Mouse (Mus musculus): Measurements from ENCODE around the gene Ascc3.

Gene Ascc3

DNA sequence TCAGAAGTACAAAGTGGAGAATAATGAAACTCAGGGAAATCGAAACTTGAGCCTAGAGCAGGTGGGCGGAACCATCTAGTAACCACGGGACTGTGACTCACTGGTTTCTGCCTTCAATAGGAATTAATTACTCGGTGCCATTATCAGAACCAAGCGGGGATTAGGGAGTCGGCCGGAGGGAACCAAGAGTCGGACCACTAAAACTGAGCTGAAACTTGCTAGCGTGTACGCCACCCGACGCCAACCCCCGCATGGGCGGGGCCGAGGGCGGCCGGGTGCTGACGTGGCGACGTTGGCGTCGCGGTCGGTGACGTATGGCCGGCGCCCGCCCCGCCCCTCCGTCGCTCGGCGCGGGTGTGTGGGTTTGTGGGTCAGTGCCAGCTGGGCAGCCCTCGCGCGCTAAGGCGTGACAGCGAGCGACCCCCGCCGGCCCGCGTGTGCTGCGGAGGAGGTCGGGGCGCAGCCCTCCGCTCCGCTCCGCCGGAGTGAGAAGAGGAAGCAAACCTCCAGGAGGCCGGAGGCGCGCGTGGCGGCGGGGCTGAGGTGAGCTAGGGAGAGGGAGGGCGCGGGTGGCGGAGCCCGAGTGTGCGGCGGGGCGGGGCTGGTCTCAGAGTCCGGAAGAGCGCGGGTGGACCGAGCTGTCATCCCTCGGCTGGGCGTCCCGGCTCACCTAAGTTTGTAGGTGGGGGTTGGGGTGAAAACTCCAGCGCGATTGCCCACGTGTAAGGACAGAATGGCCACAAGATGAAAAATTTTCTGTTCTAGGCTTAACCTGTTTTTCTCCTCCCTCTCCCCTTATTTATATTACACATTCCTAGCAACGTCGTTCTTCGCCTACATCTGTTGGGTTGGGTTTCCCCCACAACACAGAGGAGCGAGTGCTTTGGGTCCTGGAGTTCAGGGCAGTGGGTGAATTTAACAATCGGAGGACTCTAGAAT lies at the start of gene Ascc3:
TSS of gene Ascc3 (plus strand) at position 315 of the 939 bp plus-strand sequence.
- DNase-seq (ENCODE audit: low spot score in 2 of 2) = peak; percentile 89 to 90

DNA sequence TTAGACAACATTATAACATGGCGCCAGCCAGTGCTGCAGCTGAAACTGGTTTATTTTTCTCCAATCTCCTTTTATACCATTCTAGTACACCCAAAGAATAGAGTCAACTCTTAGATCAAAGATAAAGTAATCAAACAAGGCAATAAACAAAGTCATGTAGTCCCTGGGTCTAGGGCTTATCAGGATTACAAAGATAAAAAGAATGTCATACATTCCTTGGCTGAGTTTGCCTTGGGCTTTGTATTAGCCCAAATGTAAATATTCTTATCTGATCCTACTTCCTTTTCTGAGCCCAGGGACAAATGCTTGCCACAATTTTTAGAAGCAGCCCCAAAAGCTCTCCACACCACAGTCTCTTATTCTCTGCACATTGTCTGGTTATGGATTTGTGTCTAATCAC lies 7.7 kb upstream of the Ascc3 start:
- no peak for DNase-seq (ENCODE audit: low spot score in 2 of 2)

DNA sequence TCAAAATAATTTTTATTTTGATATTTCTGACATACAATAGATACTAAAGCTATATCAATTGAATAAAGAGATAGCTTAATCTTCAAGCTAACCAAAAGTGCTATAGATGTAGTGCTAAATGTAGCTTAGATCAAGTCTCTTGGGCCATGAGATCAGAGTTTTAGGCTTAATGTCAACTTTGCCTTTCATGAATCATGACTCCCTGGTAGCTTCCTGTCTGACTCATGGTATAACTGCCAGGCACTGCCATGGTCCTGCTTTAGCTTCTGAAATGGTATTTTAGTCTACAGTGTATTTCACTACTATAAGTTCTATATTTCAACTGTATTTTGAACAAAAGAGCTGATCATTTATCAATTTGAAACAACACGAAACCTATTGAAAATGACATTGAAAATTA lies 5.9 kb upstream of the Ascc3 start:
- DNase-seq (ENCODE audit: low spot score in 2 of 2) = no peak

DNA sequence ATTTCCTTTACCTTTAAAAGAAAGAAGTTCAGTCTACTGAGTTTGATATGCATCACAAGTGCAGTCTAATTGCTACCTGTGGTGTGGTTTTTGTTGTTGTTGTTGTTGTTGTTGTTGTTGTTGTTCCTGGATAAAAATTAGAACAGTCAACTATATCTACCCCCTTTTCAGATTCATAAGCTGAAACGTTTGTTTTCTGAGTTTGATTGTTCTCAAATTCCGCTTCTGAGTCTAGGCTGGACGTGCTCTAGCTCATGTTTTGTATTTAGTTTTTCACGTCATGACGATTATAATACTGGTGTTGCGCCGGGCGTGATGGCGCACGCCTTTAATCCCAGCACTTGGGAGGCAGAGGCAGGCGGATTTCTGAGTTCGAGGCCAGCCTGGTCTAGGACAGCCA lies 902 bp downstream of the Ascc3 start:
- DNase-seq (ENCODE audit: low spot score in 2 of 2) = no peak

DNA sequence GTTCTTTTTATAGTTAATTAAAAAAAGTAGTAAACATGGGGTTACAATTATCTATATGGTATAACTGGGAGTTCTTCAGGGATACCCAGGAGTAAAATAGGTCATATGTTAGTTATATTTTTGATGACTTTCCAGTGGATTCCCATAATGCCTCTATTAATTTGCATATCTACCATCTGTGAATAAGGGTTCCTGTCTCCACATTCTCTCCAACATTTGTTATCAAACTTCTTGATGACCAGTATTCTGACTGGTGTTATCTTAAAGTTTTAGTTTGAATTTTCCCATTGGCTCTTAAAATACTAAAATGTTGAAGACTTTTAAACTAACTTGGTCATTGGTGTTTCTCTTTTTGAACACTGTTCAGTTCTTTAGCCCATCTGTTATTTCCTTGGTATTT lies 2.9 kb downstream of the Ascc3 start:
- no peak for DNase-seq (ENCODE audit: low spot score in 2 of 2)

DNA sequence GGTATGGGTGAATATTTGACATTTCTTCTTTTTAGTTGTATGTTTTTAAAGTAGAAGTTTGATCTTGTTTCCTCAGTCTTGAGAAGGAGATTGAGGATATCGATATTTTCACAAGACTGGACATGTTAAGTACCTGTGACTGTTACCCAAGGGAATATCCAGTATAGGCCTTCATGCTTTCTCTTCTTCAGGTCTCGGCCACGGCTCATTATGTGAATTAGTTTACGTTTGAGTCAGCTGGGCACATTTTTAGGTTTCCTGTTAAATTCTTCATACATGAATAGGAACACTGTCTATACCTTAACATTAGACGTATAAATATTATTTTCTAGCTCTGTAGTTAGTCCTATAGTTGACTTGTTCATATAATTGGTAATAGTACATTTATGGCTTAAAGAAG lies 12.4 kb downstream of the Ascc3 start:
- no peak for DNase-seq (ENCODE audit: low spot score in 2 of 2)

DNA sequence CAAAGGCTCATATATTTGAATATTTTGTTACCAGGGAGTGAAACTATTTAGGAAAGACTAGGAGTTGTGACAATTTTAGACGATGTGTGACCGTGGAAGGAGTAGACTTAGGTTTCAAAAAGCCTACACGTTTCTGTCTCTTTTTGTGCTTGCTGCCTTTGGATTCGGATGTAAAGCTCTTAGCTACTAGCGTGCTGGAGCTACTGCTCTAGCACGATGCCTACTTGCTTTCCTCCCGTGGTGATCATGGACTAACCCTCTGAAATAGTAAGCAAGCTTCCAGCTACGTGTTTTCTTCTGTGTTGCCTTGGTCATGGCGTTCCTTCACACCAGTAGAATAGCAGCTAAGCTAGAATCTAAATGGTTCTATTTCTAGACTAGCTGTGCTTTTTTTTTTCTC lies 21.4 kb downstream of the Ascc3 start:
- DNase-seq (ENCODE audit: low spot score in 2 of 2) = peak in 1 of 2 experiments; percentile 9

DNA sequence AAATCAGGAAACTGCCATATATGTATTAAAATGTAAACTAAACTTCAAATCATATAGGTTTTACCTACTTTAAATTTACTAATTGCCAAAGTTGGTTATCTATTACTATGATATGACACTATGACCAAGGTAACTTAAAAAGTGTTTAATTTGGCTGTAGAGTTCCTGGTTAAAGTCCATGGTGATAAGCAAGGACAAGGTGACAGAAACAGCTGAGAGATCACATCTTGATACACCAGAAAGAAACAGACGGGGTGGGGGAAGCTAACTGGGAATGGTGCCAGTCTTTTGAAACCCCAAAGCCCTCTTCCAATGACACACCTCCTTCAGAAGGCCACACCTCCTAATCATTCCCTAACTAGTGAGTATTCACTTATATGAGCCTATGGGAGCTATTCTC lies 33.4 kb downstream of the Ascc3 start:
- no peak for DNase-seq (ENCODE audit: low spot score in 2 of 2)

DNA sequence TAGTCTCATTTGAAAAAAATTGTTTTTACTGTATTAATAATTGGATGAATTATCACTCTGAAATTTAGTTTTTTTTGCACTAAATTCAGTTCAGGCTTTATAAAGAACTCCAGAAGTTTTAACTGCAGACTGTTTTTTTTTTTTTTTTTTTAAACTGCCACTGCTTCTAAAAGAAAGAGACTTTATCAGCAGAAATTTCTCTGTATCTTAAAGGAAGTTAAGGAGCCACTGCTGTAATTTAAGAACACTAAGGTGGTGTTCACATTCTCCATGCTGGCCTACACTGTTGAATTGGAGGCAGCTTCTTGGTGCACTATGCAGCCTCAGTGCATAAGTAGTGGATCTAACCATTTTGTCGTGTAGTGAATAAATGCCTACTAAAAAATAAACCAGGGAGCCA lies 47.1 kb downstream of the Ascc3 start:
- no peak for DNase-seq (ENCODE audit: low spot score in 2 of 2)

DNA sequence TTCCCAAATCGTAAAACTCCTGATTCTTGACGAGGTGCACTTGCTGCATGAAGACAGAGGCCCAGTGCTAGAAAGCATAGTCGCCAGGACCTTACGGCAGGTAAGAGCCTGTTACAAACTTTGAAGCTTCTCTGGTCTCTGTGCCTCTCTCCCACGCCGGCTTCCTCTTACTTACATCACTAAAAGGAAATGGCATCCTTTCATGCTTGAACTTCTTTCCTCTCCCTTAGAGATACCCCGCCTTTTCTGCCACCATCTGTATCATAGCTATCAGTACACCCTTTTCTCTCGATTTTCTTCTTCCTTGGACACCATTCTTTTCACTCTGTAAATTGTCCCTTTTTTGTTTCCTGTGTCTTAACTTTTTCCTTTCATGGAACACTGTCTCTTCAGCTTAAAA lies 58.1 kb downstream of the Ascc3 start:
- DNase-seq (ENCODE audit: low spot score in 2 of 2) = no peak

DNA sequence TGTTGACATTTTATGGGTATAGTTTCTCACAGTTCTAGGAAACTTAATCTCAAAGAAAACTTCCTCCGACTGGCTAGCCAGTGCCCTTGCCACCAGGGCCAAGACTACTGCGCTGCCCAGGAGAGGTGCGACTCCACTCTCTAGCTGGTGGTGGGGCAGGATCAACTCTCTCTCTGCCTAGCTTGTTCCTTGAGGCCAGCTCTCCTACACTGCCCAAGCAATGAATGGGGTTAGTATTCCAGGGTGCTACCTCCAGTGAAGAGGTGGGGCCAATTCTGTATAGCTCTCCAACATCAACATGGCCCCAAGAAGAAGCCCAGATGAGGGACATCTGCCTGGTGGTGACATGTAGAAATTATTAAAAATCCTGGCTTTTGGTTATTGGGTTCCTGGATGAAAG lies 61.1 kb downstream of the Ascc3 start:
- DNase-seq (ENCODE audit: low spot score in 2 of 2) = no peak

DNA sequence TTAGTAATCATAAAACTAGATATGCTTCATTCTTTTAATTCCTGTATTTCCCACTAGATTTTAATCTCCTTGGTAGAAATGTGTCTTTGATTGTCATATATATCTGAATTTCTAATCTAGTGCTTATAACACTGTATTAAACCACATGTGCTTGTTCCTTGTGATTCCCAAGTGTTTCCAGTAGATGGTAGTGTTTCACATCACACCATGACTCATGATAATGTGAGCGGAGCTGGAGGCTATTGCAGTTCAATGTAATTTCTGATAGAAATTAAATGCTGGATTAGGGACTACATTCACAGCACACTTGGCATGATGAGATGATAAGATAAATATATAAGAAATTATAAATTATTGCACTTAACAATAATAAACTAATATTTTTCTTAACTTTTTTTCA lies 64.9 kb downstream of the Ascc3 start:
- no peak for DNase-seq (ENCODE audit: low spot score in 2 of 2)

DNA sequence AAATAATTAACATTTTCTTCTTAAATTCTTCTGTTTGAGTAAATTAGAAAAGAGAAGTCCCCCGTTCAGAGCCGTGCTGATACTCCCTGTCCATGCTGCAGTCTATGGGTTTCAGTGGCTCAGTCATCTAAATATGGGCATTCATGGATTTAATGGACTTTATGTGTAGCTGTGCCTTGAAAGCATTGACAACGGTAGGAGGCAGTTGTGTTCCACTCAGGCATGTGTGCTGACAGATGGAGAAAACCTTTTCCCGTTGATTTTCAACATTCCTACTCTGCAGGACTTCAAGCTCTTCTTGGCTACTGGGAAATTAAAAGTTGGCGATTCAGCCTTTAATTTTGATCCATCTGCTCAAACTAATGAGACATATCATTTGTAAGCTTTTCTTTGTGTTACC lies 79.0 kb downstream of the Ascc3 start:
- no peak for DNase-seq (ENCODE audit: low spot score in 2 of 2)

DNA sequence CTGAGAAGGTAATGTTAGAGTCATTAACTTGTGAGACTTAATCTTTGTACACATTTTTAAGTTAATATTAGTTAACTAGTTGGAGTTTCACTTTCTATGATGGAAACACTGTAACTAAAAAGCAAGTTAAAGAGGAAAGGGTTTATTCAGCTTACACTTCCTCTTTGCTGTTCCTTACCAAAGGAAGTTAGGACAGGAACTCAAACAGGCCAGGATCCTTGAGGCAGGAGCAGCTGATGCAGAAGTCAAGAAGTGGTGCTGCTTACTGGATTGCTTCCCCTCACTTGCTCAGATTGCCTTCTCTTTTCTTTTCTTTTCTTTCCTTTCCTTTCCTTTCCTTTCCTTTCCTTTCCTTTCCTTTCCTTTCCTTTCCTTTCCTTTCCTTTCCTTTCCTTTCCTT lies 97.9 kb downstream of the Ascc3 start:
- no peak for DNase-seq (ENCODE audit: low spot score in 2 of 2)

DNA sequence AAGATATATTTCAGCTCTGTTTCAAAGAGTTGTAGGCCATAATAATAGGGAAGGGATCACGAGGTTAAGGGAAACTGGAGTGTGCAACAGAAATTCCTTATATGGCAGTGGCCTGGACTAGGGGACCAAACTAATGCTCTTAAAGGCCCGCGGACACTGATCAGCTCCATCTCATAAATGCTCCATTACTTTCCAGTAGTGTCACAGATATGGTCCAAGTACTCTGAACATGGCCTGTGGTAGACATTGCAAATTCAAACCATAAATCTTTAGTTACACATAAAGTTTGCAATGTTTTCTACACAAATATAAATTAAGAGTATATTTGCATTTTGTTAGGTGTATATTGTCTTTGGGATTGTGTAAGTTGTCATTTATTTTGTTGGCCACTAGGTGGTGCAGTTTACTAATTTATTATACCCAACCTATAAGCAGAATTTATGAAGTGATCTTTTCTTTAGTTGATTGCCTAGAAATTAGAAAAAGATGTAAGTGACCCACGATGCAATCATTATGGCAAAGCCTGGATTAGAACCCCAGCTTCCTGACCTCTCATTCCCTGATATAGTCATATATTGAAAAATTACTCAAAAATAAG lies 106.5 kb downstream of the Ascc3 start:
- no peak for DNase-seq (ENCODE audit: low spot score in 2 of 2)

DNA sequence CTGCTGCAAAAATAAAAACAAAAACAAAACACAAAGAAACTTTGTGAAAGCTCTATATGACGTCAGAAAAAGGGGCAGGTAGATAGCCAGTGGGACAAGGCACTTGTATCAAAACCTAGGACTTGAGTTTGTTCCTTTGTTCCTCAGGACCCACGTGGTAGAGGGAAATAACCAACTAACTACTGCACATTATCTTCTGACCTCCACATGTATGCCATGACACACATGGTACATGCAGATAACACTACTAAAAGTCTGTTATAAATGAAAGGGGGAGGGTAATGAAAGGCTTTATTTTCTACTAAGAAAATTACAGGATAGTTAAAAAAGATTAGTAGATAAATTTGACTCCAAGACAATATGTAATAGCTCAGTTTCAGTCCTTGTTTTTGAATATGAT lies 109.3 kb downstream of the Ascc3 start:
- DNase-seq (ENCODE audit: low spot score in 2 of 2) = no peak

DNA sequence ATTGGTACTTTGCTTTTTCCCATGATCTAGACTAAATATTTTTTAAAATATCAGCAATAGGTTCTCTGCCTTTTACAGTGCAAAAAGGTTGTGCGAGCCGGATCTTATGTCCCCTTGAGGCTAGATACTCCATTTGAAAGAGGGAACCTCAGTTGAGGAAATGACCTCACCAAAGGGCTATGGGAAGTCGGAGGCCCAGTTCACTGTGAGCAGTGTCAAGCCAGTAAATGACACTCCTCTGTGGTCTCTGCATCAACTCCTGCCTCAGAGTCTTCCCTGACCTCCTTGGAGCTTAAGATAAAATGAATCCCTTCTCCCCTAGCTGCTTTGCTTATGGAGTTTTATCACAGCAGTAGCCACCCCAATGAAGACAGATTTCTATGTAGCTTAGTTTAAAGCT lies 109.9 kb downstream of the Ascc3 start:
- DNase-seq (ENCODE audit: low spot score in 2 of 2) = no peak

DNA sequence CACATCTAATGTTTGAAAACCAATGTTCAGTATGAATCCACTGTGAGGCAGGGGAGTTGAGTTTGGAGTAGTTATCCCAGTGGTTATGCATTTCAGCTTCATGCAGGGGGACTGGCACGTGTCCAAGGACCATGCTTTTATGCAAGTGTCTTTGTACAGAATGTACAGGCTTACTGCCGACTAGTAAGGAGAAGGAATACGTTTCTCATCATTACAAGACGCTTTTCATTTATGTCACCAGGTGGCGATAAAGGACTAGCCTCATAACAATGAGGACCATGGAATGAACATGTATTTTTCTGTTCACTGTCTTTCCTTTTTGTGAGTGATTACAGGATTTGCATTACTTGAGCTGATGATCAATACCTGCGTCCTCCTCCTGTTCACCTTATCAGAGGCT lies 111.7 kb downstream of the Ascc3 start:
- peak; percentile 47 to 53 for DNase-seq (ENCODE audit: low spot score in 2 of 2)

DNA sequence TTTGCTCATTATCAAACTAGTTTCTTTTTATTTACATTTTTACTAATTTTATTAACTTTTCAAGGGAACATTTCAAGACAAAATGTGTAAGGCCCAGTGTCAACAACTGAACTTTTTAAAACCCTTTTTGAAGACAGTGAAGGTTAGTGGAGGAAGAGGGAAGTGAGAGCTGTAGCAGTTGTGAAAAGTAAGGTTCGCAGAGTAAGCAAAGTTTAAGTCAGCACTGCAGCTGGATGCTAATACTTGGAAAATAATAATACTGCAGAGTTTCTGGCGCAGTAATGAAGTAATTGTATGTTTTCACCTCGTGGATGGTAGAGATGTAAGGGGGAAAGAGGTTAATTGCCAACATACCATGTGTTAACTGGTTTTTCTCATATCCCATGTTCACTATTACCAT lies 112.4 kb downstream of the Ascc3 start:
- no peak for DNase-seq (ENCODE audit: low spot score in 2 of 2)

DNA sequence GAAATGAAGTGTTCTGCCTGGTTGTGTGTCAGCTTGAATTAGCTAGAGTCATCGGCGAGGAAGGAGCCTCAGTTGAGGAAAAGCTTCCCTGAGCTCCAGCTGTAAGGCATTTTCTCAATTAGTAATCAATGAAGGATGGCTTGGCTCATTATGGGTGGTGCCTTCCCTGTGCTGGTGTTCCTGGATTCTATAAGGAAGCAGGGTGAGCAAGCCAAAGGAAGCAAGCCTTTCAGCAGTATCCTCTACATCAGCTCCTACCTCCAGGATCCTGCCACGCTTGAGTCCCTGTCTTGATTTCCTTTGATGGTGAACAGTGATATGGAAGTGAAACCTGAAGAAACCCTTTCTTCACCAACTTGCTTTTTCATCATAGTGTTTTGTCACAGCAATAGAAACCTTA lies 118.8 kb downstream of the Ascc3 start:
- no peak for DNase-seq (ENCODE audit: low spot score in 2 of 2)

DNA sequence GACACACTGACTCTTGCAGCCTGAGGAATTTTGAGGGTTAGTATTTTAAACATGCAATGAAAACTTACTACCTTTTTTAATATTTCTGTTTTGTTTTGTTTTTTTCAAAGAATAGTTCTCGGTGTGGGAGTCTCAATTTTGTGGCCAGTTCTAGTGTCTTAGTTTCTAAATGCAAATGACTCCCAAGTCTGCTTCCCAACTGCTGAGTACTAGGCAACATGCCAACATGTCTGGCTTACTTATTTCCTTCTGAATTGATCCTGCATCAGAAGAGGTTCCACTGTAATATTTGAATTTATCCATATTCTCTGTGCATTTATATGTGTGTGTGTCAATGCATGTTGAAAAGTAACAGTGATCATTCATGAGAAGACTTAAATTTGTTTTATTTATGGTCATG lies 119.3 kb downstream of the Ascc3 start:
- no peak for DNase-seq (ENCODE audit: low spot score in 2 of 2)

DNA sequence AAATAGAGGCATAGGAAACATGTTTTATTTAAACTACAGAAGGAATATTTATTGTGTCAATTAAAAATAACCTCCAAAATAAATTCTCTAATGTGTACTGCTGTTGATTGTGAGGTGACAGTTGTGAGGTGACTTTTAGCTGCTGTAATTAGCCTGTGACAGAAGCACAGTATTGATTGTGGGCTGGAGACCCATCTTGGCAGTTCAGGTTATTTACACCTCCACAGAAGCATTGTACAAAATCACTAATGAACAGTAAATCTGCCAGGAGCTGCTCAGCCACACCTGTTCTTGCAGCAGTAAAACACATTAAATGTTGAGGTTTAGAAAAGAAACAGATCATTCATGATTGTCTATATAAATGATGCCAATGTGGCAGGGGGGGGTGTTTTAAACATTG lies 141.0 kb downstream of the Ascc3 start:
- DNase-seq (ENCODE audit: low spot score in 2 of 2) = no peak

DNA sequence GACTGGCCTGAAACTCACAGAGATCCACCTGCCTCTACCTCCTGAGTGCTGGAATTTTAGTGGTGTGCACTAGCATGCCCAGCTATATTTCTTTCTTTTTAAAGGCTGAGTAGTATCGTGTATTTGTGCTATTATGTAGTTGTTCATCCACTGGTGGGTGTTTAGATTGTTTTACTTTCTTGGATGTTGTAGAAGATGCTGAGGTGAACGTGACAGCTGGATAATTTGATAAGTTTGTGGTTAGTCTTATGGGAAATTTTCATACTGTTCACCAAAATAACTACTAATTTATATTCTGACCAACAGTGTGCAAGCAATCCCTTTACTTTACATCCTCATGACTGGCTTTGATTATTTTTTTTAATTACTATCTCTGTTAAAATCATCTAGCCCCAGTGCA lies 169.6 kb downstream of the Ascc3 start:
- DNase-seq (ENCODE audit: low spot score in 2 of 2) = no peak

DNA sequence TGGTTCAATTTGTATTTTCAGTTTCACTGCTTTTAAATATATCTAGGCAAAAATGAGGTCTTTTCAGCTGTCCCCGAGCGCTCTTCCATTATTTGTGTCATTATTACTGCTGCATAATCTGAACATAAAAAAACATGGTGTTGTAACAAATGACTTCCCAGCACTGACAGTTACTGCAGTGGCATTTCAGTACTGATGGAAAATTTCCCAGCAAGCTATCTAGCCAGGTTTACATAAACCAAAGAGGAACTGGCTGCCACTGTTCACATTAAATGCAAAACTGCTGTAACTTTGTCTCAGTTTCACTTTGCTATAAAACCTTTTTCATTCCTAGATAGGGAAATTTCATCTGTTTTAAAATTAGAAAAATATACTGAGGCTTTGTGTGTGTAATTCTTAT lies 170.5 kb downstream of the Ascc3 start:
- DNase-seq (ENCODE audit: low spot score in 2 of 2) = no peak

All from right cerebral cortex, adult 2 months (tissue).